Mouse (Mus musculus): Measurements from ENCODE around the gene Cfap126.
"Not testable (repeated sequence)": the region's sequence is repeated elsewhere in the genome, so short reads cannot be mapped to it uniquely, and the experiment has no call there.

Gene Cfap126

DNA sequence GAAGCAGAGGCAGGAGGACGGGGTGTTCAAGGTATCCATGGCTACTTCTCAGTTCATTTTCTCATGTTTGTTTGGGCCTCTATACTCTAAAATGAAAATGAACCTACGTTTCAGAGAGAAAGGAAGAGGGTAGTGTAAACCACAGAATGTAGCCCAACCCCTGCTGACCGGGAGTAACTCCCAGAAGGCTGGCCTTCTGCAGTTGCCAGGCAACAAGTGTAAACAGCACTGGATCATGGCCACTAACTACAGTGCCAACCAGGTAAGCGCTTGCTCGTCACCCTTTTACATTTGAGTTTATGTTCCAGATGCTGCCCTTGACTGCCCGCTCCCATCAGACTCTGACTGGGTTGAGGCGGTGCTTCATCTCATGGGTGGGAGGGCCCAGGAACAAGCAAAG, 9.2 kb downstream of the Cfap126 start:
- no peak for DNase-seq (ENCODE audit: low spot score in 2 of 2)

DNA sequence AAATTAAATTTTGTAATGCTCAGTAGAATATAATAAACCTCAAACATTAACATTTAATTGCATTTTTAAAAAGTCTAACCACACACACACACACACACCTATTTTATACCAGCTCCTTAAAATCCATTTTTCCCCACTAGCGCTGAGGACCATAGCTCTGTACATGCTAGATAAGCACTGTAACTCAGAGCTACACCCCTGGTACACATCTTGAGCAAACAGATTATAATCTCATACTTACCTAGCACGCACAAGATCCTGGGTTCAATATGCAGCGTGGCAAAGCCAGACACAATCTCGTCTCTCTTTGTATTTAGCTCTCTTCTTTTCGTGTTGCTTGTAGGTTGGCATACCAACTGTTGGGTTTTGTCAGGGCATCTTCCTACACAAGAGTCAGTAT, 10.7 kb downstream of the Cfap126 start:
- DNase-seq (ENCODE audit: low spot score in 2 of 2), result no peak

DNA sequence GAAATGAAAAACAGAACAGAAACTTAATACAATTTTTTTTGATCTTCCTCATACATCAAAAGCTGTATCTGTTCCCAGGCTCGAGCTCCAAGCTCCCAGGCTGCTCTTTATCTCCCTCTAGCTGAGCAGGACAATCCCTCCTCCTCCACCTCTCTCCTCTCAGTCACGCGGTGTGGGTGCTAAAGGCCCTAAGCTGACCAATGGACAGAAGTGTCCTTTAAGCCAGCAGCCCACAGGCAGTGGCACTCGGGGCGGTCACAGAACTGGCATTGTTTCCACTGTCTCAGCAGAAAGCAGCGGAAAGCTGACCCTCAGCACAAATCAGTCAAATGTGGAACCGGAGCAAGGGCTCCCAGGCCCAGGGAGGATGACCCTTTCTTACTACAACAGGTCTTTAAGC, 15.5 kb downstream of the Cfap126 start:
- peak; percentile 34 to 47 for DNase-seq (ENCODE audit: low spot score in 2 of 2)

DNA sequence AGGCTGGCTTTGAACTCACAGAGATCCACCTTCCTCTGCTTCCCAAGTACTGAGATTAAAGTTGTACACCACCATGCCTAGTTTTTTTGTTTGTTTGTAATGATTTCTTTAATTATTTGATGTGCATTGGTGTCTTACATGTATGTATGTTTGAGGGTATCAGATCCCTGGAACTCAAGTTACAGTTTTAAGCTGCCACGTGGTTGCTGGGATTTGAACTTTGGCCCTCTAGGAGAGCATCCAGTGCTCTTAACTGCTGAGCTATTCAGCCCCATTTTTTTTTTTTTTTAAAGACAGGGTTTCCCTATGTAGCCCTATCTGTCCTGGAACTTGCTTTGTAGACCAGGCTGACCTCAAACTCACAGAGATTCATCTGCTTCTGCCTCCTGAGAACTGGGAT, 17.3 kb downstream of the Cfap126 start:
- DNase-seq (ENCODE audit: low spot score in 2 of 2), result no peak

DNA sequence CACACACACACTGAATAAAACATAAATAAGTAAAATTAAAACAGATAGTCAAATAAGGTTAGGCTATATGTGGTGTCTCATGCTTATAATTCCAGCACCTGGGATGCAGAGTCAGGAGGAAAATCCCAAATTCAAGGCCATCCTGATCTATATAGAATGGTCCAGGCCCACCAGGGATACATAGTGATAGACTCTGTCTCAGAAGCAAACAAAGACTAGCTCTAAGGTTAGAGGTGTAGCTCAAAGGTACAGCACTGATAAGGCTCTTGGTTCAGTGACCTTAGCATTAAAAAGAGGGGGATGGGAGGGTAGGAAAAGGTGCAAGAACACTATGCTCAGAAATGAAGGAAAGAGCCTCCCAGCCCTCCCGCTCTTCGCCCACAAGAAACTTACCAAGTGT, 21.9 kb downstream of the Cfap126 start:
- no peak for DNase-seq (ENCODE audit: low spot score in 2 of 2)

DNA sequence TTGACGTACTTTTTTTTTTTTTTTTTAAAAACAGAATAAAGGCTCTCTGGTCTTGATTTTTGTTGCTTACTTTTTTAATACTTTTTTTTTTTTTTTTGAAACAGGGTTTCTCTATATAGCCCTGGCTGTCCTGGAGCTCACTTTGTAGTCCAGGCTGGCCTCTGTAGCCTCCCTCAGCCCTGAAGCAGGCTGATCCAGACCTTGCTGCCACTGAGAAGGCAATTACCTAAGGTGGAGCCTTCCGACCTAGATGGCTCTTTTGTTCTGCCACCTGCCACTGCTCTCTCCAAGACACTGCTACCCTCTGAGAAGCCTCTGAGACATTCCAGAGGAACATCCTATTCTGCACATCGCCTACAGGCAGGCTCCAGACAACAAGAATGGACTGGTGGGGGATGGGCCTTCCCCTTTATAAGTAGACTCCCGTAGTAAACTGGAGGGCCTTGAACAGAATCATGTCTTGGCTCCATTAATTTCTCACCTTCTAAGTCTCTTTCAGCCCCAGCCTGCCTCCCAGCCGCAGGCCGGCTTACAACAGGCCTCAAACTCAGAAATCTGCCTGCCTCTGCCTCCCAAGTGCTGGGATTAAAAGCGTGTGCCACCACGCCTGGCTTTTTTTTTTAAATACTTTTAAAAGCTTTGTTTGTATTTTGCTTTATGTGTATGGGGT, 23.9 kb downstream of the Cfap126 start:
- DNase-seq (ENCODE audit: low spot score in 2 of 2), result not testable (repeated sequence)

DNA sequence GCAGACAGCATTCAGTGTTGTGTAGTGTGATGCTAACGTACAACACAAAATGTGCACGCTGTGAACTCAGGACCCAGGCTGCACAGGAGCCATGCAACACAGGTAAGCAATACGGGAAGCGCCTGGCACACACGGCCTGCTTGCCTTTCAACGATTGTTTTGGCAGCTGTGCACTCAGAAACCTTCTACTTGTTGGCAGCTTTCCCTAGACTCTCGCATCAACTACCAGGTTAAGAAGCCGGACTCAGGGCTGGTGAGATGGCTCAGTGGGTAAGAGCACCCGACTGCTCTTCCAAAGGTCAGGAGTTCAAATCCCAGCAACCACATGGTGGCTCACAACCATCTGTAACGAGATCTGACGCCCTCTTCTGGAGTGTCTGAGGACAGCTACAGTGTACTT, 29.3 kb downstream of the Cfap126 start:
- not testable (repeated sequence) for DNase-seq (ENCODE audit: low spot score in 2 of 2)

DNA sequence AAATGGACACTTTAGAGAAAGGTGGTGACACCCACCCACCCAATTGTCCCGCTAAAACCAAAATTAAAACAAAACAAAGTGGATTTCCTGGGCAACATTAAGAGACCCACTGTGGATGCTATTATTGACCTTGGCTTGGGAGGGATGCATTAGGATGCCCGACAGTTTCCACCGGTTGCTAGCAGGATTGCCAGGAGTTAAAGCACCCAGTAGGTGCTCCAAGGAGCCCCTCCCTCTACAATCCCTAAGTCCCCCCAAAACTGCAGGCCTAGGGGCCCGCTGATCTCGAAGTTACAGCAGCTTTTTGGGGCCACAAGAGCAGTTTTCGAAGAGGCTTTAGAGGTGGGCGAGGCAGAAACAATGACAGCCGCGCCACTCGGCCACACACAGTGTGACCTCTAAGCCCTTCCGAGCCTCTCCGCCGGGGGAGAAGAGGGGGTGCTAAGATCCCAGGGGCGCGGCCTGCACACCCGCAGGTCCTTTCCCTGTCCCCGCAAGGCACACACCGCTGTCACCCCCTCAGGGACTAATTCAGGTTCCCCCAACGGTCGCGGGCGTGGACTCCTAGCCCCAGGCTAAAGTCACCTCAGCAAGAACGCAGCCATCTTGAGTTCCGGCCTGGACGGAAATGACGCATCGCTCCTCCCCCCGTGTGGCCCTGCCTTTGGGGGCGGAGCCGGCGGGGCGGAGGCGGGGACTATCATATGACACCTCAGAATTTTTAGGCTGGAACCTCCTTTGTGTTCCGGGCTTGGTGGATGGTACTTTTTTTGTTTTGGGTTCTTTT, 36.4 kb downstream of the Cfap126 start, which contains the start of the genes Sdhc and Mpz:
Sdhc (minus strand) TSS at position 630 of the 787 bp plus-strand sequence.
Mpz (plus strand) TSS at position 738 of the 787 bp plus-strand sequence.
- DNase-seq (ENCODE audit: low spot score in 2 of 2), result peak; percentile 92

DNA sequence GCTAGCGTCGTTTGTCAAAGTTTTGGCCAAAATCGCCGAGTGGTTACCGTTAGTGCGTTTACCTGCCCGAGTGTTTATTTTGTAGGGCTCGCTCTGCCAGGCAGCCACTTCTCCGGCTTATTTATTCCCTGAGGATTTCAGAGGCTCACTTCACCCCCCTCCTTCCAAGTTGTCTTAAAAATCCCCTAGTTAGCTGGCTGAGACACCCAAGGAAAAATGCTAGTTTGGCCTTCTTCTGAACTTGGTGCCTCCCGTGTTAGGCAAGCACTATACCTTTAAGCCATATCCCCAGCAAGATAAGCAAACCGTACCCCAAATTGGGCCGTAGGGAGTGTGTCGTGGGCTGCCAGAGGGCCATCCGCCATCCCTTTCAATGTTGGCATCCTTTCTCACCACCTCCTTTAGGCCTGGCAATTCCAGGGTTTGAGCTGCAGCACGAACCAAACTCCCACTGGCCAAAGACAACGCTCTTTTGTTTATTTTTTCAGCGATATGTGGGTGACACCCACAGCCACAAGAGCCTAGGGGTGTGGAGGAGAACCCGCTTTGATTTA, 37.2 kb downstream of the Cfap126 start:
- DNase-seq (ENCODE audit: low spot score in 2 of 2), result peak; percentile 34 to 50

DNA sequence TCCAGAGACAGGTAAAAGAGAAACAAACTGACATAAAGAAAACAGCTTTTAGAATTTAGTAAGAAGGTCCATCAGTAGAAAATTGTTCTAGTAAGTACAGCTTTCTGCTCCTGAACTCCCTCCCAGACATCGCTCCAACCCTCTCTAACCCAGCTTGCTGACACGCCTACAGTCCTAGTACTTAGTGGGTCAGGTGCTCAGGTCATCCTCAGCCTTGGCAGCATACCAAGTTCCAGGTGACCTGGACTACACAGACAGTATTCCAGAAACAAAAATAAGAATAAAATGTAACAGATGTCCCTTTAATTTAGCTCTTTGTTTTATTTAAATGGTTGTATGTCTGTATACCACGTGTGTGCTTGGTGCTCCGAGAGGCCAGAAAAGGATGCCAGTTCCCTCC, 38.2 kb downstream of the Cfap126 start:
- no peak for DNase-seq (ENCODE audit: low spot score in 2 of 2)

DNA sequence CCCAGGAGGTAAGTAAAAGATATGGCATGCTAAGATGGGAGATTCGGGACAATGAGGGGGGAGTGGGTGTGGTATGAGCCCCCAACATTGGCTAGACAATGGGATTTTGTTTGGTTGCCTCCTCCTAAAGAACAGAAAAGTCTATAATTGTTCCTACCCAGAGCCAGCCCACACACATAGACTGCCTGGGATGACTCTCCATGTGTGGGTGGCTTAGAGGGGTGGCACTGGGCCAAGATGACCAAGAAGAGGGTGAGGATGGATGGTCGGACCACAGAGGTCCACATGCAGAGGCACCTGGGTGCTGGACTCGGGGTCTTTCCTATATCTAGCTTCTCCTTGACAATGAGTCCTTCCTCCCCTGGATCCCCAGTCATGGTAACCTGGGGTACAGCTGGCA, 42.9 kb downstream of the Cfap126 start:
- peak in 1 of 2 experiments; percentile 11 for DNase-seq (ENCODE audit: low spot score in 2 of 2)

DNA sequence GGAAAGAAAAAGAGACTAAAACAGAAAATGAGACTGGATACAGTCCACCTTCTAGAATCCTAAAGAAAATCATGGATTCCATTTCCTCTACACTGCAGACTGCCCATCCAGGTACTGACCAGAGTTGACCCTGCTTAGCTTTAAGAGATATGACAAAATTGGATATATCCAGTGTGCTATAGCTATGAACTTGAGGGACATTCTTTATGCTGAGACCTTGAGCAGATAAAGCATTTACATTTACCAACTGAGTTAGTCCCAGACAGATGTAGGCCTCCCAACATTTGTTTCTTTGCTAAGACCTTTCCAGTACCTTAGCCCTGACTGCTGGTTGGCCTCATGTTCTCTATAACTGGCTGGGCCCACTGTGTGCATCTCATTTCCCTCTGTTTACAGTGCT, 44.2 kb downstream of the Cfap126 start:
- DNase-seq (ENCODE audit: low spot score in 2 of 2), result no peak

DNA sequence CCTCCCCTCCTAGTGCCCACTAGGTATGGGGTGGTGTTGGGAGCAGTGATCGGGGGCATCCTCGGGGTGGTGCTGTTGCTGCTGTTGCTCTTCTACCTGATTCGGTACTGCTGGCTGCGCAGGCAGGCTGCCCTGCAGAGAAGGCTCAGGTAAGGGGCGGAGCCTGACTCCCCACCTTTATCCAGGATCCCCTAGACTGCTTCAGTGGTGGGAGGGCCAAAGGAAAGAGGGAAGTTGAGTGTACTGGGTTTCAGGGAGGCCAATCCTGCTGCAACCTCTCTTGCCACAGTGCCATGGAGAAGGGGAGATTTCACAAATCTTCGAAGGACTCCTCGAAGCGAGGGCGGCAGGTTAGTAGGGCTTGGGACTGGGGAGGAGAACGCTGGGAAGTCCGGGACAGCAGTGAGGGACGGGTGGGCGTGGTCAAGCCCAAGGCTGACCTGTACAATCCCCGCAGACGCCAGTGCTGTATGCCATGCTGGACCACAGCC, 45.8 kb downstream of the Cfap126 start:
- no peak for DNase-seq (ENCODE audit: low spot score in 2 of 2)

DNA sequence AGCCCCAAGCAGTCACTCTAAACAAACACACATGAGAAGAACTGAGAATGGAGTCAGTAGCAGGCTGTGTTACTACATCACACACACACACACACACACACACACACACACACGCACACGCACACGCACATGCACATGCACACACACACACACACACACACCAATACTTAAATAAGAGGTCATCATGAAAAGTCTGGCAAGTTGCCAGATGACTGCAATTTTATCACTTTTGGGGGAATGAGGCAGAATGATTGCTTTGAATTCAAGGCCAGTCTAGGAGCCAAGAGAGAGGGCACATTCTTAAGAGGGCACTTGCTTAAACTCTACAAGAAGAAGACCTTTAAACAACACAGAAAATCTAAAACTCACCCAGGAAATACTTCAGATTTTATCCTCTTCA, 48.8 kb downstream of the Cfap126 start:
- no peak for DNase-seq (ENCODE audit: low spot score in 2 of 2)

DNA sequence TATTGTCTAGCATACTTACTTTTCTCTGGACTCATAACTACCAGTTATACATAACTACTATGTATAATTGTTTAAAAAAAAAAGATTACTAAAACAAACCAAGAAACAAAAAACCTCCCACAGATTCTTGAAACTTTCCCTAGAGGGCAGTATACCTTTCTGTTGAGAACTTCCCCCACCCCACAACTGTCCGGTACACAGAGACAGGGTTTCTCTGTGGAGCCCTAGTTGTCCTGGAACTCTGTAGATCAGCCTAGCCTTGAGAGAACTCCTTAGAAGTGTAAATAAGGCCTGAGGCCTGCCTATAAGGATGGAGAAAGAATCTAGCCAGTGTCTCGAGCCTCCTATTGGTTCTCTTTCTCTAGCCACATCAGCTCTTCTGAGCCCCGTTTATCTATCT, 50.5 kb downstream of the Cfap126 start:
- no peak for DNase-seq (ENCODE audit: low spot score in 2 of 2)

DNA sequence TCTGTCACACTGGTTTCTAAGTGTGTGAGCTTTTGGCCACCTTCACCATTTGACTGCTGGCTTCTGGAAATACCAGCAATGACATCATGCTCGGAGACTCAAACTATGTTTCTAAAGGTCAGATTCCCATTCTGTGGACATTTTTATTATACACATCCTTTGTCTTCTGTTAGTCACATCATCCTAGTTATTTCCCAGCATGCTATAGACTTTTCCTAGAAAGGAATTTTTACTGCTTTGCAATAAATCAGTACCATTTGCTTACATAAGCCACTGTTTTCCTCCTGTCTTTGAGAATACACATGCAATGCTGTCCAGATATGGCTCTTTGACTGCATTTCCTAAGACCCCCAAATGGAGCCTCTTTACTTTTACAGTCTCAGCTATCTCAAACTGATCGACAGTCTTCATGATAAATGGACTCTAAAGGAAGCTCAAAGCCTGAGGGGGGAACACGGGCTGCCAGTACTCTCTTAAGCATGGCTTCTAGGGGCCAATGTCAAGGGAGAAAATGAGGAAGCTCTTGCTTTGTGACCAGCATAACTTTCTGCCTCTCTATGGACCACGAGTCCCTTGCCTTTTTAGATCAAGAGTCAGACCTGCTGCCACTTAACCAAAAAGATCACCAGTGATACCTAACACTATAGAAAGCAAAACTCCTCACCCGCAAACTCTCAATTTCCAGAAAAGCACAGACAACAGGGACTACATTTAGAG, 52.1 kb downstream of the Cfap126 start:
- no peak for DNase-seq (ENCODE audit: low spot score in 2 of 2)

DNA sequence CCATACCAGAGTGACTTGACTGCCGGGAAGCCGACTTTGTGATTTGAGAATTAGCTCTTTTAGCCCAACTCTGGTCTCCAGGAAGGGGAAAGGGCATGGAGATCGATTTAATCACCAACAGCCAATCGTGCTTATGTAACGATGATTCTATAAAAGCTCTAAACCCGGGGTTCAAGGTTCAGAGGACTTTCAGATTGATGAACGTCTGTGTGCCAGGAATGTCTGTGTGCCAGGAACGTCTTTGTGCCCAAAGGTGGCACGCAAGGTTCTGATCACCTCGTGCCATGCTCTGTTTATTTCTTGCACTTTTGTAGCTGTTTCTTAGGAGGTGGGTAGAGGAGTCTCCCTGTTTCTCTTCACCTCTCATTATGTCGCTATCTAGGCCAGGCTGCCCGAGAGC, 55.2 kb downstream of the Cfap126 start:
- DNase-seq (ENCODE audit: low spot score in 2 of 2), result no peak

DNA sequence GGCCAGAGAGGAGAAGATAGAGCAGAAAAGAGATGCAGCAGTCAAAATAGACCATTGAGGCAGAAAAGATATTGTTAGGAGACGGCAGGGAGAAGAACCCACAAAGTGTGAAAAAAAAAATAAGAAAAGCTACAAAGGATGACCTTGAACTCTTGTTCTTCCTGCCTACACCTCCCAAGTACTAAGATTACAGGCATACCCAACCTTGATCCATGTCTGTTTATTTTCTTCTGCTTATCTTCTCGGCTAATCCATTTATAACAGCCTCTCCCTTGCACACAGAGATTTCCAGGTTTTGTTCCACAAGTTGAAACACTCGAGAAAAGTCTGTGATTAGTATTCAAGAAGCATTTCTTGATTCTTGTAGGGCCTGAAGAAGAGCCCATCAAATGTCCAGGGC, 56.2 kb downstream of the Cfap126 start:
- no peak for DNase-seq (ENCODE audit: low spot score in 2 of 2)

DNA sequence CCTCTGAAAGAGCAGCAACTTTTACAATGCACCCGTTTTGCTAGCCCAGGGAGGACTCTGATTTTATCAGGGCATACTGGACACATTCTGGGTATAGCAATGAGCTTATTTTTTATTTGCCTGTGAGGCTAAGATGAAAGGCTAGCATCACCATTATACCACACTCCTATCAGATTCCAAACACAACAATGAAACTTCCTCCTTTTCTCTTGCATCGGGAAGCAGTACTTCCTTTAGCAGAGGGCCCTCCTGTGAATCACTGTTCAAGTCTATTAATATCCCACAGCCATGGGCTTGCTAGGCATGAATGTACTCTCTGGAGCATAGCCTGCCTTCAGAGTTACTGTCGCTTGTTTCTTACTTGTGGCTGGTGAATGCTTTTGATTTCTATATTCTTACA, 57.4 kb downstream of the Cfap126 start:
- DNase-seq (ENCODE audit: low spot score in 2 of 2), result no peak

DNA sequence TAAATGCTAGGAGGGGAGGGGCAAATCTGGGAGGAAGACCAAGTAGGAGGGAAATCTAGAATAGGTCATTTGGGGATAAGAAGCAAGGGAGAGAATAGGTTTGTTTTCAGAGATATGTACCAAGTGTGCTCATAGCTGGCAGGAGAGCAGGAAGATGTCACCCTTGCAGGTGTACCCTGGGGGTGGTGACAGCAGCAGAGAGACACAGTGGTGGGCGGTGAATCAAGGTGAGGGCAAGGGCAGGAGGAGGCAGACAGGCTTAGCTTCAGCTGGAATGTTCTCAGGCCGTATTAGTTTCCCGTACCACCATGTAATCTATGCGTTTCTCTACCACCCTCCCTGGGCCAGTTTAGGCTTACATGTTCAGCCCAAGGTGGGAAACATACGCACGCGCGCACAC, 59.1 kb downstream of the Cfap126 start:
- DNase-seq (ENCODE audit: low spot score in 2 of 2), result no peak
